Mouse (Mus musculus) 3134 (cell line): Measurements from ENCODE around the gene Kif18a.

Source experiments
- DNase-seq: peaks from one replicate; pipeline ENCODE4 v3.0.0-alpha.2; 2011; ENCODE audit warnings: low spot score; ENCODE audit not compliant: insufficient read length; ENCODE audit errors: extremely low read depth

The Kif18a gene

GRCm38 (mm10) chr2:109358456-109359141 lies 78.1 kb downstream of the Kif18a start:
- no peak for DNase-seq

- DNase-seq, result no peak
Observed at GRCm38 (mm10) chr2:109365962-109366361, 85.4 kb downstream of the Kif18a start.

GRCm38 (mm10) chr2:109374881-109375280 lies 94.3 kb downstream of the Kif18a start:
- DNase-seq, result no peak

GRCm38 (mm10) chr2:109384019-109384418 lies 103.5 kb downstream of the Kif18a start:
- no peak for DNase-seq

- no peak for DNase-seq
Observed at GRCm38 (mm10) chr2:109386211-109386610, 105.7 kb downstream of the Kif18a start.

GRCm38 (mm10) chr2:109388733-109389132 lies 108.2 kb downstream of the Kif18a start:
- no peak for DNase-seq

- no peak for DNase-seq
Observed at GRCm38 (mm10) chr2:109389977-109390376, 109.4 kb downstream of the Kif18a start.
